Mouse (Mus musculus) liver, postnatal 0 days (tissue): Measurements from ENCODE around the gene Xpot. TPM values are rescaled to one million over a fixed set of nuclear protein-coding genes. Genes with fewer than 3 reads are reported as not detected.

Experiments
- ATAC-seq: fragments of 200-750 bp; cut with Nextera tagmentation; 2 replicates; pipeline ENCODE4 v1.8.0; 2017; ENCODE audit warnings: mild to moderate bottlenecking, moderate library complexity
- DNase-seq: peaks from one replicate; pipeline ENCODE4 v3.0.0-alpha.2; 2016
- H3K27ac ChIP-seq: fragments of 300-500 bp; sonication (generic); 2 replicates; pipeline ENCODE4 v1.5.1; 2014; ENCODE audit warnings: antibody characterized with exemption, moderate library complexity, mild to moderate bottlenecking, low read depth
- H3K27me3 ChIP-seq: fragments of 300-500 bp; sonication (generic); 2 replicates; pipeline ENCODE4 v1.6.1; 2014; ENCODE audit warnings: low read length, control low read depth, mixed read lengths; ENCODE audit not compliant: insufficient read depth
- H3K36me3 ChIP-seq: fragments of 300-500 bp; sonication (generic); replicated peaks from 2 replicates; pipeline ENCODE4 v1.6.1; 2014; ENCODE audit warnings: mild to moderate bottlenecking, control low read depth, low read length, moderate library complexity, mixed read lengths; ENCODE audit not compliant: insufficient read depth
- H3K4me1 ChIP-seq: fragments of 300-500 bp; sonication (generic); 2 replicates; pipeline ENCODE4 v1.6.1; 2014; ENCODE audit warnings: antibody characterized with exemption, mild to moderate bottlenecking, control low read depth; ENCODE audit not compliant: insufficient read depth
- H3K4me2 ChIP-seq: fragments of 300-500 bp; sonication (generic); 2 replicates; pipeline ENCODE4 v1.6.1; 2014; ENCODE audit warnings: low read depth, mild to moderate bottlenecking, low read length, moderate library complexity, mixed read lengths
- H3K4me3 ChIP-seq: fragments of 300-500 bp; sonication (generic); 2 replicates; pipeline ENCODE4 v1.5.1; 2014; ENCODE audit warnings: low read depth, low read length
- H3K9ac ChIP-seq: fragments of 300-500 bp; sonication (generic); replicated peaks from 2 replicates; pipeline ENCODE4 v1.6.1; 2014; ENCODE audit warnings: mild to moderate bottlenecking, moderate library complexity
- H3K9me3 ChIP-seq: fragments of 300-500 bp; sonication (generic); 2 replicates; pipeline ENCODE4 v1.6.1; 2016; ENCODE audit warnings: mild to moderate bottlenecking, control low read depth, low read length, mixed read lengths
- CTCF ChIP-seq: sonication (generic); IDR thresholded peaks from 2 replicates; pipeline ENCODE4 v1.5.1; 2016; ENCODE audit warnings: antibody characterized with exemption, low read depth
- EP300 ChIP-seq: IDR thresholded peaks from 2 replicates; pipeline ENCODE4 v1.6.1; 2016; ENCODE audit warnings: antibody characterized with exemption, low read depth, mild to moderate bottlenecking
- WGBS: fragments of 180-500 bp; shearing (Covaris S2); extraction: QIAGEN DNeasy Blood & Tissue Kit; methylation state at CpG from one replicate; pipeline ENCODE4 v1.1.7; 2014; ENCODE audit not compliant: insufficient replicate concordance; 5-methylcytosine and 5-hydroxymethylcytosine counted together
- polyA plus RNA-seq: library from polyadenylated mRNA; unstranded; fragments of >200 nt; fragmentation: Nextera tagmentation; extraction: Ambion mirVana; gene quantifications from 2 replicates; pipeline ENCODE4 v1.2.1, GENCODE M21; 2015

Gene Xpot
- polyA plus RNA-seq, 1 experiment from 2014 or later = 19.4 TPM

GRCm38 (mm10) chr10:121625407-121626185, 536 bp downstream of the Xpot start:
- under 1% methylated on average over 41 of the region's 41 CpGs for WGBS
- peak overlapping the region; percentile 85 for H3K9ac ChIP-seq
- peak overlapping the region; percentile 84 for H3K4me3 ChIP-seq
- H3K27me3 ChIP-seq = no peaks in the 10 kb centered on the region
- peaks cover 16% of the 10 kb centered on the region for H3K36me3 ChIP-seq
- no peaks in the 10 kb centered on the region for H3K9me3 ChIP-seq
- ATAC-seq (peak; percentile 62), DNase-seq (no peak)
- TF ChIP-seq EP300 (no peak), CTCF (0 out of 2 replicates have a peak, but pooled peaks have one; percentile 3)
- peak overlapping the region; percentile 87 for H3K4me2 ChIP-seq
- peak overlapping the region; percentile 95 for H3K27ac ChIP-seq
- peaks cover 20% of the 10 kb centered on the region; the same call in 1 of the 2 replicates for H3K4me1 ChIP-seq

- Histone ChIP-seq H3K27ac (peak overlapping the region; percentile 95), H3K4me2 (peak overlapping the region; percentile 87), H3K36me3 (peaks cover 21% of the 10 kb centered on the region), H3K9ac (peak overlapping the region; percentile 85), H3K4me1 (peaks cover 20% of the 10 kb centered on the region; the same call in 1 of the 2 replicates), H3K27me3 (no peaks in the 10 kb centered on the region), H3K9me3 (no peaks in the 10 kb centered on the region), H3K4me3 (peak overlapping the region; percentile 84)
- no peak for ATAC-seq
- TF ChIP-seq EP300 (no peak), CTCF (no peak)
- no peak for DNase-seq
- 4% methylated on average over 9 of the region's 9 CpGs for WGBS
Observed at GRCm38 (mm10) chr10:121625006-121625405, 1.1 kb downstream of the Xpot start.

GRCm38 (mm10) chr10:121623670-121624069, 2.5 kb downstream of the Xpot start:
- TF ChIP-seq CTCF = no peak
- TF ChIP-seq EP300 = no peak
- H3K27ac ChIP-seq = no peak overlapping the region
- no peaks in the 10 kb centered on the region for H3K9me3 ChIP-seq
- peaks cover 20% of the 10 kb centered on the region; the same call in 1 of the 2 replicates for H3K4me1 ChIP-seq
- no peak overlapping the region for H3K9ac ChIP-seq
- H3K4me3 ChIP-seq = no peak overlapping the region
- DNase-seq = no peak
- WGBS = 66% methylated on average over 7 of the region's 7 CpGs
- H3K27me3 ChIP-seq = no peaks in the 10 kb centered on the region
- H3K36me3 ChIP-seq = peaks cover 32% of the 10 kb centered on the region
- peak overlapping the region; percentile 87; the same call in 1 of the 2 replicates for H3K4me2 ChIP-seq
- no peak for ATAC-seq

DNA sequence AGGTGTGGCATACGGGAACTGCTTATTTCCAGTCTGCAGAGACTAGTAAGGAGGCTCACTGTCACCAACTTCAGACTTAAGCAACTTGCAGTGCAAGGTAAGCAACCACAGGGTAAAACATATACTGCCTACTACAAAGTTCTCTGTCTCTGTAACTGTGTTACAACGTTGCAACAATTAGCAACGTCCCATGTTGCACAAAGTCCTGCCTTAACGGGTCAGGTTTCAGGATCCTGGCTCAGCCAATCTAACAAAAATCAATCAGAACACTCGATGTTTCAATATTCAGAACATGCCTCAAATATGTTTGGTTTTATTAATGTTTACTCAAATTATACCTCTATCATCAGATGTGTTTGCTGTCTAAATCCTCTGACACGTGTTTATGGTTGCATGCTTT, 3.7 kb downstream of the Xpot start:
- ATAC-seq = no peak
- WGBS = 61% methylated on average over 6 of the region's 6 CpGs
- Histone ChIP-seq H3K27me3 (no peaks in the 10 kb centered on the region), H3K4me3 (no peak overlapping the region), H3K27ac (no peak overlapping the region), H3K9ac (no peak overlapping the region), H3K4me2 (no peak overlapping the region), H3K36me3 (peaks cover 43% of the 10 kb centered on the region), H3K9me3 (no peaks in the 10 kb centered on the region), H3K4me1 (peaks cover 20% of the 10 kb centered on the region; the same call in 1 of the 2 replicates)
- TF ChIP-seq EP300 = no peak
- TF ChIP-seq CTCF = no peak
- no peak for DNase-seq

- H3K27ac ChIP-seq = peak overlapping the region; percentile 67
- H3K9me3 ChIP-seq = no peaks in the 10 kb centered on the region
- no peak overlapping the region for H3K9ac ChIP-seq
- no peak overlapping the region for H3K4me3 ChIP-seq
- H3K36me3 ChIP-seq = peaks cover 68% of the 10 kb centered on the region
- 68% methylated on average over 7 of the region's 7 CpGs for WGBS
- ATAC-seq (peak; percentile 37), DNase-seq (no peak)
- no peaks in the 10 kb centered on the region for H3K4me1 ChIP-seq
- TF ChIP-seq EP300 (no peak), CTCF (no peak)
- H3K27me3 ChIP-seq = no peaks in the 10 kb centered on the region
- H3K4me2 ChIP-seq = no peak overlapping the region
Observed at GRCm38 (mm10) chr10:121615935-121616334, 10.2 kb downstream of the Xpot start.

GRCm38 (mm10) chr10:121615146-121615870, 10.8 kb downstream of the Xpot start:
- Histone ChIP-seq H3K36me3 (peaks cover 67% of the 10 kb centered on the region), H3K27me3 (no peaks in the 10 kb centered on the region), H3K4me1 (no peaks in the 10 kb centered on the region), H3K4me2 (no peak overlapping the region), H3K27ac (peak overlapping the region; percentile 67), H3K4me3 (no peak overlapping the region), H3K9ac (no peak overlapping the region), H3K9me3 (no peaks in the 10 kb centered on the region)
- no peak for DNase-seq
- peak; percentile 31; the same call in 1 of the 2 replicates for ATAC-seq
- no peak for TF ChIP-seq EP300
- no peak for TF ChIP-seq CTCF
- WGBS = 82% methylated on average over 13 of the region's 13 CpGs
